Mouse (Mus musculus) kidney, postnatal 0 days (tissue): ENCODE data around the gene Tlr11. TPM values are rescaled to one million over a fixed set of nuclear protein-coding genes. Genes with fewer than 3 reads are reported as not detected.

Experiments used
- ATAC-seq: fragments of 200-750 bp; cut with Nextera tagmentation; replicated peaks from 2 replicates; pipeline ENCODE4 v1.8.0; 2017; ENCODE audit warnings: low read depth, moderate number of reproducible peaks, moderate TSS enrichment, moderate library complexity; ENCODE audit not compliant: low FRiP score
- DNase-seq: peaks from one replicate; pipeline ENCODE4 v3.0.0-alpha.2; 2016; ENCODE audit warnings: low spot score
- H3K27ac ChIP-seq: fragments of 300-500 bp; sonication (generic); 2 replicates; pipeline ENCODE4 v1.5.1; 2014; ENCODE audit warnings: mild to moderate bottlenecking
- H3K27me3 ChIP-seq: fragments of 300-500 bp; sonication (generic); 2 replicates; pipeline ENCODE4 v1.6.1; 2014; ENCODE audit warnings: low read length, mixed read lengths; ENCODE audit not compliant: insufficient read depth
- H3K36me3 ChIP-seq: fragments of 300-500 bp; sonication (generic); 2 replicates; pipeline ENCODE4 v1.6.1; 2014; ENCODE audit warnings: low read length, mixed read lengths; ENCODE audit not compliant: insufficient read depth
- H3K4me1 ChIP-seq: fragments of 300-500 bp; sonication (generic); replicated peaks from 2 replicates; pipeline ENCODE4 v1.6.1; 2014; ENCODE audit warnings: antibody characterized with exemption, low read length, mixed read lengths; ENCODE audit not compliant: insufficient read depth
- H3K4me2 ChIP-seq: fragments of 300-500 bp; sonication (generic); 2 replicates; pipeline ENCODE4 v1.6.1; 2014; ENCODE audit warnings: mild to moderate bottlenecking, low read length, moderate library complexity, mixed read lengths
- H3K4me3 ChIP-seq: fragments of 300-500 bp; sonication (generic); replicated peaks from 2 replicates; pipeline ENCODE4 v1.5.1; 2014; ENCODE audit warnings: low read depth, low read length
- H3K9ac ChIP-seq: fragments of 300-500 bp; sonication (generic); 2 replicates; pipeline ENCODE4 v1.6.1; 2014; ENCODE audit warnings: low read depth, low read length
- H3K9me3 ChIP-seq: fragments of 300-500 bp; sonication (generic); replicated peaks from 2 replicates; pipeline ENCODE4 v1.6.1; 2016; ENCODE audit warnings: low read length, inconsistent platforms, mixed read lengths
- CTCF ChIP-seq: IDR thresholded peaks from 2 replicates; pipeline ENCODE4 v1.5.1; 2016; ENCODE audit warnings: antibody characterized with exemption, low read depth, mild to moderate bottlenecking, moderate library complexity
- WGBS: fragments of 180-500 bp; shearing (Covaris S2); extraction: QIAGEN DNeasy Blood & Tissue Kit; methylation state at CpG from one replicate; pipeline ENCODE4 v1.1.7; 2014; 5-methylcytosine and 5-hydroxymethylcytosine counted together
- polyA plus RNA-seq: library from polyadenylated mRNA; unstranded; fragments of >200 nt; fragmentation: Nextera tagmentation; extraction: Ambion mirVana; gene quantifications from 2 replicates; pipeline ENCODE4 v1.2.1, GENCODE M21; 2015

The Tlr11 gene
- polyA plus RNA-seq, 1 experiment from 2014 or later, result not detected

DNA sequence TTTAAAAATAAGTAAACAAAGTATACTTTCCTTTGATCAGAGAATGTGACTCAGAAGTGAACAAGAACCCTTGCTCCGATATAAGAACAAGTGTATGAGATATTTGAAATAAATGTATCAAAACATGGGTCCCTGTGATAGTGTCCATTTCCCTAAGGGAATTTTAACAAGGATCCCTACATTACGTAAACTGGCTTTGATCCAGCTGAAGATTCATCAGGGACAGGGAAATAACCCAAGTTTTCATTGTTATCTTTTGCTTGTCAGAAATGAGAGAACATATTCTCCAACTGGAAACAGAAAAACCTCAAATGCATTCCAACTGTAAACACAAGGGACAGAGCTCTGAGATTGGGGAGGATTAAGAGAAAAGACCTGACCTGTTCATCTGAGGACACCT, 23.1 kb downstream of the Tlr11 start, which contains the start of gene Olfr736:
Gene Olfr736 (plus strand): TSS at position 301 of the 400 bp plus-strand sequence.
- no peaks in the 10 kb centered on the region for H3K27me3 ChIP-seq
- DNase-seq, result no peak
- ATAC-seq, result no peak
- no peak within 1 kb of the TSS for H3K4me3 ChIP-seq
- no peaks in the 10 kb centered on the region for H3K9me3 ChIP-seq
- H3K9ac ChIP-seq, result no peak within 1 kb of the TSS
- no peak for TF ChIP-seq CTCF
- H3K4me2 ChIP-seq, result no peak within 1 kb of the TSS
- no peaks in the 10 kb centered on the region for H3K36me3 ChIP-seq
- WGBS, result 83% methylated on average over 2 of the region's 2 CpGs
- H3K4me1 ChIP-seq, result no peaks in the 10 kb centered on the region
- H3K27ac ChIP-seq, result no peak within 1 kb of the TSS

DNA sequence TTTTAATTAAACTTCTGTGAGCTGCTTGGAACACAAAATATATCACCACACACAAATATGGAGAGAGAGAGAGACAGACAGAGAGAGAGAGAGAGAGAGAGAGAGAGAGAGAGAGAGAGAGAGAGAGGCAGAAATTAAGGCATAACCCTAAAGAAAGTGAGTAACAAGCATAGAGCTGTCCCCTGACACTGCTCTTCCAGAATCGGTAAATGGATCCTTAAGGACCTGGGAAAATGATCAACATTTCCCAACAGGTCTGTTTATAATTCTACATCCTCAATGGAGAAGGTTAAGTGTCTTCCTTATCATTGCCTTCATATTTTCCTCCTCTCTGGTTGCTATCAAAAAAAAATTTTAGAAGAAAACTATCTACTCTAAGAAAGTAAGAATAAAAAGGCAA, 49.6 kb downstream of the Tlr11 start, which contains the start of gene Olfr738:
Gene Olfr738 (plus strand): TSS at position 301 of the 400 bp plus-strand sequence.
- no peaks in the 10 kb centered on the region for H3K9me3 ChIP-seq
- 86% methylated on average over 1 of the region's 1 CpGs for WGBS
- no peak within 1 kb of the TSS for H3K27ac ChIP-seq
- H3K27me3 ChIP-seq, result no peaks in the 10 kb centered on the region
- DNase-seq, result no peak
- TF ChIP-seq CTCF, result no peak
- H3K4me2 ChIP-seq, result no peak within 1 kb of the TSS
- no peak for ATAC-seq
- H3K4me1 ChIP-seq, result no peaks in the 10 kb centered on the region
- H3K9ac ChIP-seq, result no peak within 1 kb of the TSS
- H3K4me3 ChIP-seq, result no peak within 1 kb of the TSS
- H3K36me3 ChIP-seq, result no peaks in the 10 kb centered on the region

Other genes starting within 250 kb of the Tlr11 start
- gene Olfr727, start 234.7 kb upstream of the Tlr11 start, polyA plus RNA-seq, result not detected in 2 replicates
- not detected in 2 replicates for gene Olfr728, start 215.2 kb upstream of the Tlr11 start, polyA plus RNA-seq
- not detected in 2 replicates for gene Olfr729, start 205.0 kb upstream of the Tlr11 start, polyA plus RNA-seq
- gene Olfr730, start 169.7 kb upstream of the Tlr11 start, polyA plus RNA-seq, result not detected in 2 replicates
- gene Olfr731, start 116.0 kb upstream of the Tlr11 start, polyA plus RNA-seq, result not detected in 2 replicates
- not detected in 2 replicates for gene Olfr732, start 73.7 kb upstream of the Tlr11 start, polyA plus RNA-seq
- gene Olfr733, start 56.4 kb upstream of the Tlr11 start, polyA plus RNA-seq, result not detected in 2 replicates
- gene Olfr734, start 31.2 kb upstream of the Tlr11 start, polyA plus RNA-seq, result not detected in 2 replicates
- not detected in 2 replicates for gene Olfr735, start 9.0 kb upstream of the Tlr11 start, polyA plus RNA-seq
- not detected in 2 replicates for gene Olfr736, start 23.2 kb downstream of the Tlr11 start, polyA plus RNA-seq
- gene Olfr738, start 49.7 kb downstream of the Tlr11 start, polyA plus RNA-seq, result not detected in 2 replicates
- not detected in 2 replicates for gene Olfr739, start 60.7 kb downstream of the Tlr11 start, polyA plus RNA-seq
- not detected in 2 replicates for gene Olfr740, start 87.6 kb downstream of the Tlr11 start, polyA plus RNA-seq
- gene Olfr741, start 114.8 kb downstream of the Tlr11 start, polyA plus RNA-seq, result not detected in 2 replicates
- gene Olfr742, start 145.7 kb downstream of the Tlr11 start, polyA plus RNA-seq, result not detected in 2 replicates
- gene Olfr743, start 163.9 kb downstream of the Tlr11 start, polyA plus RNA-seq, result not detected in 2 replicates